Mouse (Mus musculus) activated CD4-positive, CD25-positive, alpha-beta regulatory T cell (primary cell): ENCODE data around the gene Tmem161b. TPM values are rescaled to one million over a fixed set of nuclear protein-coding genes. Genes with fewer than 3 reads are reported as not detected.

Experiments
- polyA plus RNA-seq, 2 experiments: library from polyadenylated mRNA; unstranded; fragments of 100-300 nt; shearing (Covaris generic); gene quantifications; one replicate each; pipeline ENCODE4 v1.2.1; 2017

Tmem161b gene
- 10 to 100 TPM; 21.6 to 24.7 TPM for polyA plus RNA-seq

DNA sequence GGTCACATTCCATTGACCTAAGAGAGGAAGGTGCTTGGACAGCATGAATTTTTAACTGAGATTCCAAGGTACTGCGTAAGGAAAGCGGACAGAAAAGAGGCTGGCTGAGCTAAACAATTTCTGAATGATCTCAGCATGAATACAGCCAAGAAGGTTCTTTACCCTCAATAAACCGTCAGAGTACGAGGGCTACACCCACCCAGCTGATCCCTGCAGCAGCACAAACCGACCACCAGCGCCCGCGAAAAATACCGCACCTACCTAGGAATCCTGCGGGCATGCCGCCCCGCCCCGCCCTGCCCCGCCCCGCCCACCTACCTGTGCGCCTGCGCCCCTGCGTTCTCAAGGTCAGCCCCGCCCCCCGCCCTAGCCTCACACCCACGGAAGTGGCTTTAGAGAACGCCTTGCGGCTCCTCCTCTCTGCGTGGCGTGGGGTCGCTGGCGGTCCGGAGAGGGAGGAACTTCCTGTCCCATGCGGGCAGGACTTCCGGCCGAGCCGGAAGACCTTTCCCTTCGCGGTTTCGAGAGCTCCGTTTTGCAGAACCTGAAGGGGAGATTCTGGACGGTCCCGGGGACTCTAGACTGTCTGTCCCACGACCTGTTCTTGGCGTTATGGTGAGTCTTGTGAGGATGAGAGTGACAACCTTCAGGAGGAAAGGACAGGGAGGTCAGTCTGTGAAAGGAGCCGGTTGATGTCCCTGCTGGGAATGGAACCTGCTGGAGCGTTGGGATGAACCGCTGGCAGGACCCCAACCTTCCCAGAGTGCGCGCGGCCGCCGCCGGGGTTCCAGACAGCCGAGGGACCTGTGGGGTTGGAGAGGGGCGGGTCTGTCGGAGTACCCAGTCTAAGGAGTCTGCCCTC, at the start of gene Tmem161b:
Gene Tmem161b (plus strand): TSS at position 477 of the 862 bp plus-strand sequence.

